Mouse (Mus musculus) midbrain, embryonic 11.5 days (tissue): ENCODE results near the gene Exoc3l. TPM values are rescaled to one million over a fixed set of nuclear protein-coding genes. Genes with fewer than 3 reads are reported as not detected.

ENCODE experiments used
- ATAC-seq: fragments of 200-750 bp; cut with Nextera tagmentation; 2 replicates; pipeline ENCODE4 v1.8.0; 2017; ENCODE audit warnings: moderate TSS enrichment, moderate library complexity; ENCODE audit not compliant: low FRiP score
- DNase-seq: peaks from one replicate; pipeline ENCODE4 v3.0.0; 2015; ENCODE audit warnings: low spot score; ENCODE audit errors: missing footprints
- H3K27ac ChIP-seq: fragments of 300-500 bp; sonication (generic); 2 replicates; pipeline ENCODE4 v1.5.1; 2014; ENCODE audit warnings: low read depth, low read length
- H3K27me3 ChIP-seq: fragments of 300-500 bp; sonication (generic); 2 replicates; pipeline ENCODE4 v1.6.1; 2014; ENCODE audit warnings: mild to moderate bottlenecking, low read length, moderate library complexity, mixed read lengths; ENCODE audit not compliant: control insufficient read depth, insufficient read depth
- H3K36me3 ChIP-seq: fragments of 300-500 bp; sonication (generic); 2 replicates; pipeline ENCODE4 v1.6.1; 2014; ENCODE audit warnings: mild to moderate bottlenecking, low read length, moderate library complexity, mixed read lengths; ENCODE audit not compliant: control insufficient read depth, insufficient read depth
- H3K4me1 ChIP-seq: fragments of 300-500 bp; sonication (generic); 2 replicates; pipeline ENCODE4 v1.6.1; 2014; ENCODE audit warnings: low read length; ENCODE audit not compliant: control insufficient read depth, insufficient read depth
- H3K4me2 ChIP-seq: fragments of 300-500 bp; sonication (generic); 2 replicates; pipeline ENCODE4 v1.6.1; 2014; ENCODE audit warnings: mild to moderate bottlenecking, moderate library complexity
- H3K4me3 ChIP-seq: fragments of 300-500 bp; sonication (generic); 2 replicates; pipeline ENCODE4 v1.5.1; 2014; ENCODE audit warnings: low read depth, low read length
- H3K9ac ChIP-seq: fragments of 300-500 bp; sonication (generic); 2 replicates; pipeline ENCODE4 v1.6.1; 2014; ENCODE audit warnings: low read length
- H3K9me3 ChIP-seq: fragments of 300-500 bp; sonication (generic); 2 replicates; pipeline ENCODE4 v1.6.1; 2016; ENCODE audit warnings: low read length; ENCODE audit not compliant: control insufficient read depth
- WGBS: fragments of 180-500 bp; shearing (Covaris S2); extraction: QIAGEN DNeasy Blood & Tissue Kit; methylation state at CpG from one replicate; pipeline ENCODE4 v1.1.7; 2014; 5-methylcytosine and 5-hydroxymethylcytosine counted together
- polyA plus RNA-seq: library from polyadenylated mRNA; unstranded; fragments of >200 nt; fragmentation: Nextera tagmentation; extraction: Ambion mirVana; gene quantifications from 2 replicates; pipeline ENCODE4 v1.2.1, GENCODE M21; 2014

Gene Exoc3l
- polyA plus RNA-seq, 1 experiment from 2014 or later, result 8.6 TPM

DNA sequence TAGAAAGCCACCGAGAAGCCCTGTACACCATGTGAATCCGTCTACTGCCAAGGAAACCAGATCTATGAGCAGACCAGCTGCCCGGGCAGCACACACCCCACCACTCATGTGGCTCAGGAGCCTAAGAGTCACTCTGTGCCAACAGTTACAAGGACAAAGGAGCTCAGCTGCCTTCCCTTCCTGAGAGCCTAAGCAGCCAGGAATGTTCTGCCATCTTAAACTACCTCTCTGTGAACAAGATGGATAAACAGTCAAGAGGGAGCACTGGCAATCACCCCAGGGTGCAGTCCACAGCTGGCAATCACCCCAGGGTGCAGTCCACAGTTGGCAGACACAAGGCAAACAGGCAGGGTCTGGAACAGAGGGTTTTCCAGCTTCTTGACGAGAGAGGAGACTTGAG, 22.0 kb upstream of the Exoc3l start:
- H3K4me3 ChIP-seq, result no peak overlapping the region
- WGBS, result 92% methylated on average over 4 of the region's 4 CpGs
- no peaks in the 10 kb centered on the region for H3K27me3 ChIP-seq
- no peak for DNase-seq
- no peak overlapping the region for H3K4me2 ChIP-seq
- H3K9ac ChIP-seq, result no peak overlapping the region
- H3K9me3 ChIP-seq, result no peaks in the 10 kb centered on the region
- H3K36me3 ChIP-seq, result peaks cover 5% of the 10 kb centered on the region
- no peak for ATAC-seq
- no peaks in the 10 kb centered on the region for H3K4me1 ChIP-seq
- no peak overlapping the region for H3K27ac ChIP-seq

DNA sequence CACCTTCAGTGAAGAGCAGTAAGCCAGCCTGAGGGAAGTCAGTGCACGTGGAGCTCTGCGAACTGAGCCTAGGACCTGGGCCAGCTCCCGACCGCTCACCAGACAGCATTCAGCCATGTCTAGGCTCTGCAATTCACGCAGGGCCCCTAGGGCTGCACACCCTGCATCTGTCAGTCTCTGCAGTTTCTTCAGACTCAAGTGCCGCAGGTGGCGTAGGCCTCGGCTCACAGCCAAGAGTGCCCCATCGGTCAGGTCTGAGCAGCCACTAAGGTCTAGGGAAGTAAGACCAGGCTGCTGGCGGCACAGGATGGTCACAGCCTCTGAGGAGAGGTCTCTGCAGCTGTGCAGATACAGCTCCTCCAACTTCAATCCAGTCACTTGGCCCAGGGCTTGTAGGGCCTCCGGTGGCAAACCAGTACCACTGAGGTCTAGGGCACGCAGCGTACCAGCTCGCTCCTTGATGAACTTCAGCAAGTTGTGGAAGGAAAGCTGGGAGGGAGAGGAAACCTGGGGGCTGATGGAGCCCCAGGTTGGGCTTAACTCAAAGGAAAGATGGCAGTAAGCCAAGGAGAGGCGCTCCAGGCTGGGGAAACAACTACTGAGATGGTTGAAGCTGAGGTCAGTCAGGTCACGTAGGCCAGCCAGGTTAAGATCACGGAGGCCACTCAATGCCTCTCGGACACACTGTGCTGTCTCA, 19.3 kb upstream of the Exoc3l start:
- H3K36me3 ChIP-seq, result peaks cover 7% of the 10 kb centered on the region

DNA sequence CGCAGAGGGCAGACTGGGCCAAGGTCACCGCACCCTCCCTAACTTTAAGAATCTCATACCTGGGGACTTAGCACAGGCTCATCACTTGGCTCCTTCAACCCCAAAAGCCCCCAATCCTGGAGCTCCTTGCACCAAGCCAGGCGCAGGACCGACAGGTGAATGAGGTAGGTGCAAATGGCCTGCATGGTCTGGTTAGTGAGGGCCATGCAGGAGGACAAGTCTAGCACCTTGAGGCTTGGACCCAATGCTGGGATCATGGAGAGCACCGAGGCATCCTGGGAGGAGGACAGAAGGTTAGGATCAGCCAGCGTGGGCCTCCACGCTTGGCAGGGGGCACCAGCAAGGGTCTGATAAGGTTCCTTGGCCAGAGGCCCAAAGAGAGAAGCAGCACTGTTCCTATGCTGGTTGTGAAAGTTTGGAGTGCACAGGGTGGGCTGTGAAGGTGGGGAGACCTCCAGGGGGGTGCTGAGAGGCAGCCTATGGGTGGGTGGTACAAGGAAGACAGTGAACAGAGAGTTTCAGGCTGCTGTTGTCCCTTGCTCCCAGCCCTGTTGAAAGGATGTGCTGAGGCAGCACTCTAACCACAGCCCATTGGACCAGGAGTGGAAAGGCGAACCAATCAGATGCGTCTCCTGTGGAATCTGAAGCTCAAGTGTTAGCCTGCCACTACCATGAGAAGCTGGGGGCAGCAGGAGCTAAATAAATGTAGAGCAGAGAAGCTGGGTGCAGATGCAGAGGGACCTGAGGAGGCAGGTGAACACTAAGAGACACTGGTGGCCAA, 17.9 kb upstream of the Exoc3l start:
- Histone ChIP-seq H3K36me3 (peaks cover 7% of the 10 kb centered on the region), H3K27me3 (no peaks in the 10 kb centered on the region), H3K9ac (no peak overlapping the region), H3K4me2 (no peak overlapping the region), H3K4me3 (no peak overlapping the region), H3K27ac (no peak overlapping the region), H3K4me1 (no peaks in the 10 kb centered on the region), H3K9me3 (no peaks in the 10 kb centered on the region)
- DNase-seq (peak; percentile 65), ATAC-seq (no peak)
- WGBS, result 82% methylated on average over 9 of the region's 9 CpGs

More for the DNA sequence above, 19.3 kb upstream of the Exoc3l start:
- H3K4me1 ChIP-seq, result no peaks in the 10 kb centered on the region
- no peak for ATAC-seq
- WGBS, result 93% methylated on average over 18 of the region's 18 CpGs
- H3K4me2 ChIP-seq, result no peak overlapping the region
- no peak overlapping the region for H3K4me3 ChIP-seq
- no peak overlapping the region for H3K27ac ChIP-seq
- no peaks in the 10 kb centered on the region for H3K9me3 ChIP-seq
- no peak overlapping the region for H3K9ac ChIP-seq
- H3K27me3 ChIP-seq, result no peaks in the 10 kb centered on the region
- peak; percentile 69 for DNase-seq

DNA sequence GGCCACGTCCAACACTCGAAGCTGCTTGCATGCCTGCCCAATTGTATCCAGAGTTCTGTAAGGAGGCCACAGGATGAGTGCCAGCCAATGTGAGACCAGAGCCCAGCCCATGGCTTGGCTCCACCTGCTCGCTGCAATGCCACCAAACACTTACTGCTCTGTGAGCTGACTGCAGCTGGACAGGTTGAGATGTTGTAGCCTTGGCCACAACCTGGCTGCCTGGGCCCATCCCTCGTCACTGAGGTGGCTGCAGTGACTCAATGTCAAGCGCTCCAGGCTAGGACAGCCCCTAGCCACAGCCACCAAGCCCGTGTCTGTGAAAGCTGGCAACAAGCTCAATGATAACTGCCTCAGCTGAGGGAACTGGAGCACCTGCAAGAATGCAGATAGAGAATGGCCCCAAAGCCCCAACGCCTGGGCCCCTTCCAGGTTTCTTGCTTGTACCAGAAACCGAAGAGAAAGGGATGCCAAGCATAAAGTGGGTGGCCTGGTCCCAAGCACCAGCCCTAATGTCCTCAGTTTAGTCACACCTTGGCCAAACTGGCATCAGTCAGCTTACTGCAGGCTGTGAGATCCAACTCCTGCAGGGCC, 17.1 kb upstream of the Exoc3l start:
- DNase-seq (peak; percentile 53), ATAC-seq (no peak)
- peaks cover 10% of the 10 kb centered on the region for H3K36me3 ChIP-seq
- H3K4me1 ChIP-seq, result no peaks in the 10 kb centered on the region
- no peak overlapping the region for H3K27ac ChIP-seq
- H3K4me3 ChIP-seq, result no peak overlapping the region
- no peaks in the 10 kb centered on the region for H3K27me3 ChIP-seq
- no peak overlapping the region for H3K4me2 ChIP-seq
- 86% methylated on average over 8 of the region's 8 CpGs for WGBS
- H3K9me3 ChIP-seq, result no peaks in the 10 kb centered on the region
- H3K9ac ChIP-seq, result no peak overlapping the region

DNA sequence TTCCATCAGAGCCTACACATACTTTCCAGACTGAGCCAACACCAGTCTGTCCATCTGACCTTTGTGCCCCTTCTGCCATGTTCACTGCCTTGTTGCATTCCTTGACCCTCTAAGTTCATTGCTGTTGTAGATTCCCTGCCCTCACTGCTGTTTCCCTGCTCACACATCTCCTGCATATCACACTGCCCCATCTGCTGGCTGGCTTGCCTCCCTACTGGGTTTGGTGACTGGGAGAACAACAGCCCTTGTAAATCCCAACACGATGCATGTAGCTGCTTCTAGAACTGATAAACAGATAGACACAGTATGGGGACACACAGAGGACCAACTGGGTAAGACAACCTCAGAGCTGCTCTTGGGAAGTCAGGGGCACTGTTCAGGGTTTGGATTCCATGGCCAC, 15.8 kb upstream of the Exoc3l start:
- Histone ChIP-seq H3K27ac (no peak overlapping the region), H3K4me1 (no peaks in the 10 kb centered on the region), H3K4me2 (no peak overlapping the region), H3K27me3 (no peaks in the 10 kb centered on the region), H3K9ac (no peak overlapping the region), H3K4me3 (no peak overlapping the region), H3K36me3 (peaks cover 15% of the 10 kb centered on the region), H3K9me3 (no peaks in the 10 kb centered on the region)
- ATAC-seq, result no peak
- 79% methylated on average over 1 of the region's 1 CpGs for WGBS
- DNase-seq, result peak; percentile 56

DNA sequence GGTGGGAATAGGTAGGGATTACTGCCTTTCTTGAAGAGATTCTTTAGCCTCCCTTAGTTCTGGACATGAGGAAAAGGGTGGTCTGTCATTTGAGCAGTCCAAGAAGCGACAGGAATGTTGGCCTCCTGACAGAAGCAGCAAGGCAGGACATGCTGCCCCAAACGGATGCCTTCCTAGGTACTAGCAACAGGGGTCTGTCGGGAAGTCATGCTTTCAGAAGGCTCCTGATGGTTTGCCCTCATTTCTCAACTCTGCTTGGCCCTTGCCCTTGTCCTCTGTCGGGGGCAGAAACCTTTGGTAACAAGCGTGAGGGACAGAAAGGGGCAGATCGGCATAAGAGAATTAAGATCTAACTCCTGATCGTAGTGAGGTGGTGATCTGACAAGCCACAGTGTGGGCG, 14.2 kb upstream of the Exoc3l start:
- Histone ChIP-seq H3K4me3 (no peak overlapping the region), H3K9ac (no peak overlapping the region), H3K27me3 (no peaks in the 10 kb centered on the region), H3K36me3 (peaks cover 15% of the 10 kb centered on the region), H3K4me1 (peaks cover 8% of the 10 kb centered on the region), H3K4me2 (no peak overlapping the region), H3K9me3 (no peaks in the 10 kb centered on the region), H3K27ac (no peak overlapping the region)
- WGBS, result 85% methylated on average over 8 of the region's 8 CpGs
- DNase-seq (peak; percentile 44), ATAC-seq (no peak)

DNA sequence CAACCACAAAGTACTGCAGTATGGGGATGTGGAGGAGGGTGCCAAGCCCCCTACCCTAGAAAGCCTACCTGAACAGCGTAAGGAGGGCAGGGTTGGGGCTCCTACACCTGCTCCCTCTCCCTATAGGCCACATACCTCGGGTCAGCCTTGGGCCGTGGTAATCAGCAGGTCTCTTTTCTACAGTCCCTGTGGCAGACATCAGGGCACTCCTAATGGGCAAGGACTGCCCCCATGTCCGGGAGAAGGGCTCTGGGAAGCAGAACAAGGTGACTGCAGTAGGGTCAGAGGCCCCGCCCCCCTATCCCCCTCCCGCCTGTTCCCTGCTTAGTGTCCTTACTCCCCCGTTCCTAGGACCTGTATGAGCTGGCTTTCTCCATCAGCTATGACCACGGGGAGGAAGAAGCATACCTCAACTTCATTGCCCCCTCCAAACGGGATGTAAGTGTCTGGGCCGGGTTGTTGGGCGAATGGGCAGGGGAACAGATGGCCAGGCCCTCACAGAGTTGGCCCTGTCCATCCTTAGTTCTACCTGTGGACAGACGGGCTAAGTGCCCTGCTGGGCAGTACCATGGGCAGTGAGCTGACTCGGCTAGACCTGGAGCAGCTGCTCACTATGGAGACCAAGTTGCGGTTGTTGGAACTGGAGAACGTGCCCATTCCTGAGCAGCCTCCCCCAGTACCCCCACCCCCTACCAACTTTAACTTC, 13.4 kb upstream of the Exoc3l start:
- H3K4me2 ChIP-seq, result no peak overlapping the region
- WGBS, result 86% methylated on average over 15 of the region's 15 CpGs
- ATAC-seq, result no peak
- H3K36me3 ChIP-seq, result peaks cover 15% of the 10 kb centered on the region
- no peaks in the 10 kb centered on the region for H3K27me3 ChIP-seq
- peak; percentile 44 for DNase-seq
- H3K27ac ChIP-seq, result no peak overlapping the region
- H3K4me3 ChIP-seq, result no peak overlapping the region
- no peak overlapping the region for H3K9ac ChIP-seq
- no peaks in the 10 kb centered on the region for H3K9me3 ChIP-seq
- H3K4me1 ChIP-seq, result peaks cover 8% of the 10 kb centered on the region

DNA sequence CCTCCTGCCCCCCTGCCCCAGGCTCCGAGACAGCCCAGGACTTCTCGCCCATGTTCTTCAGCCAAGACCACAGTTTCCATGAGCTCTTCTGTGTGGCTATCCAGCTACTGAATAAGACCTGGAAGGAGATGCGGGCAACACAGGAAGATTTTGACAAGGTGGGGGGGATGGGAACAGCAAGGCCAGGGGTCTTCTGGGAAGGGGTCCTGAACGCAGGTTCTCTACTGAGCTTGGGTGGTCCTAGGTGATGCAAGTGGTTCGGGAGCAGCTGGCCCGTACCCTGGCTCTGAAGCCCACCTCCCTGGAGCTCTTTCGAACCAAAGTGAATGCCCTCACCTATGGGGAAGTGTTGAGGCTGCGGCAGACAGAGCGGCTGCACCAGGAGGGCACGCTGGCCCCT, 12.5 kb upstream of the Exoc3l start:
- DNase-seq (no peak), ATAC-seq (no peak)
- no peak overlapping the region for H3K9ac ChIP-seq
- H3K9me3 ChIP-seq, result no peaks in the 10 kb centered on the region
- H3K27me3 ChIP-seq, result no peaks in the 10 kb centered on the region
- WGBS, result 92% methylated on average over 10 of the region's 10 CpGs
- no peak overlapping the region for H3K27ac ChIP-seq
- H3K4me3 ChIP-seq, result no peak overlapping the region
- no peak overlapping the region for H3K4me2 ChIP-seq
- peaks cover 8% of the 10 kb centered on the region for H3K4me1 ChIP-seq
- peaks cover 13% of the 10 kb centered on the region; the same call in 1 of the 2 replicates for H3K36me3 ChIP-seq
